Mouse (Mus musculus) CH12.LX (cell line): ENCODE measurements around the gene Rbm8a.

Experiments used
- CTCF ChIP-seq, 2 experiments: IDR thresholded peaks in 1 of 2; conservative IDR thresholded peaks in 1 of 2; 2 replicates each; pipeline ENCODE4 v1.5.1; 2011 to 2012; ENCODE audit warnings: low read depth in 2 of 2, low read length in 2 of 2, improper control_type of control experiment in 1 of 2, inconsistent platforms in 1 of 2, mild to moderate bottlenecking in 1 of 2, moderate library complexity in 1 of 2
- POLR2AphosphoS2 ChIP-seq: IDR thresholded peaks from 2 replicates; pipeline ENCODE4 v1.6.1; 2011; ENCODE audit warnings: low read depth, low read length, improper control_type of control experiment

- TF ChIP-seq CTCF (conservative IDR thresholded peaks at IDR 0.05 in 1 of 2, IDR thresholded peaks at IDR 0.05 in 1 of 2; ENCODE audit: low read depth in 2 of 2, low read length in 2 of 2), result no peak
- no peak for TF ChIP-seq POLR2AphosphoS2
Observed at GRCm38 (mm10) chr3:96599411-96599810, 30.3 kb upstream of the Rbm8a start.
